Mouse (Mus musculus) olfactory bulb, adult 2 months (tissue): Measurements from ENCODE around the gene Cfap161.

Experiments used
- CTCF ChIP-seq: fragments of 200-500 bp; IDR thresholded peaks from 2 replicates; pipeline ENCODE4 v1.5.1; 2012; ENCODE audit warnings: low read depth, mild to moderate bottlenecking, low read length, moderate library complexity; ENCODE audit not compliant: insufficient read depth
- POLR2A ChIP-seq: fragments of 200-500 bp; IDR thresholded peaks from 2 replicates; pipeline ENCODE4 v1.6.1; 2012; ENCODE audit warnings: mild to moderate bottlenecking, low read depth, low read length, moderate library complexity; ENCODE audit not compliant: insufficient read depth

DNA sequence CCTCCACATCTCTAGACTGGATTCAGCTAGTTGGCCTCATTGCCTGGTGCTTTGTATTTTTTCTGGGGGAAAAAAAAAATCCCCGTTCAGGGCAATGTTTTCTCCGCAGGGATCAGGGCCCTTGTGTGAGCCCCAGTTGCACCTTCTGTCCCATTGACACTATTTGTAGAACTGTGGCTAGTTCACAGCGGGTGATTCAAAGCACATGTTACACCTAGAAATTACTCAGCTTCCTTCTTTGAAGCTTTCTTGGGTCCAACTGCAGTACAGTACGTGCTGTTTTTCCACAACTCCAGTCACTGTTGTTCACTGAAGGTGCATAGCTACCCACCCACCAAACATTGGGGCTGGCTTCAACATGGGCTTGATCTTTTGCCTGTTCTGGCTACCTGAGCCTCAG lies 9.1 kb upstream of the Cfap161 start:
- TF ChIP-seq POLR2A (no peak), CTCF (no peak)
